Mouse (Mus musculus): Measurements from ENCODE around the gene Nell1. TPM values are rescaled to one million over a fixed set of nuclear protein-coding genes. Genes with fewer than 3 reads are reported as not detected.

Gene Nell1
- total RNA-seq, 2 experiments from 2014 or later, result 0.10 to 0.60 TPM

DNA sequence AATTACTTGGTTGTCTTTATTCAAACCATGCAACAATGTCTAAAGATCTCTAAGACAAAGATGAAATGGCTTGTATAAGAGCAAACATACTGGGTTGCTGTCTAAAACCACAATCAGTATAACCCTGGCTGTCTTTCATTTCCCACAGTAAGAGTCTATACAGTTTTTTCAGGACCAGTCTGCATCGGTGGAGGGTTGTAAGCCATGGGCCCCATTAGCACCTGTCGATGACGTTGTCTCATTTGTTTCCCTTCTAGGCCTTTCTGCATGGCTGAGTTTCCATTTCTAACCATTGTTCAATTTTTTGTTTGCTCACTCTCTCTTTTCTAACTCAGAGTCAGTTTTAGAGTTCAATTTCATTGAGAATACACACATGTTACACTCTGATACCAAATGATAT, 540.2 kb downstream of the Nell1 start:
- DNase-seq (ENCODE audit: low spot score in 2 of 2), result no peak

GRCm38 (mm10) chr7:50516681-50517080, 542.0 kb downstream of the Nell1 start:
- DNase-seq (ENCODE audit: low spot score in 2 of 2), result no peak

DNA sequence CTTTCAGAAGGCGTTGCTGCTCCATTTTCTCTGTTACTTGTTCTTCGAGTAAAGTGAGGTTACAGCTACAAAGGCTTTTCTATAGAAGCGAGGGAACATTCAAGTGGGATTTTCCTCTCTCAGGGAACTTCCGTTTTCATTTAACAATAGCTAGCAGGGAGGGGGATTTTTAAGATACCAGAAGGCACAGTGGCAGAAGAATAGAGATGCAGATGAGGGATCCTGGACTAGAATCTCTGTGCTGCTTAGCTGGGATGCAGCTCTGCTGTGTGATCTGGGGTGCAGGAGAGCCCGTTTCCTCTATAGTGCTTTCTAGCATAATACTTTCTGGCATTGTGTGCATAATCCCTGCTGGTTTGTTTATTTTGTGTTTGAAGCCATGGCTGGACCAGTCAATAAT, 568.7 kb downstream of the Nell1 start:
- DNase-seq (ENCODE audit: low spot score in 2 of 2), result no peak

DNA sequence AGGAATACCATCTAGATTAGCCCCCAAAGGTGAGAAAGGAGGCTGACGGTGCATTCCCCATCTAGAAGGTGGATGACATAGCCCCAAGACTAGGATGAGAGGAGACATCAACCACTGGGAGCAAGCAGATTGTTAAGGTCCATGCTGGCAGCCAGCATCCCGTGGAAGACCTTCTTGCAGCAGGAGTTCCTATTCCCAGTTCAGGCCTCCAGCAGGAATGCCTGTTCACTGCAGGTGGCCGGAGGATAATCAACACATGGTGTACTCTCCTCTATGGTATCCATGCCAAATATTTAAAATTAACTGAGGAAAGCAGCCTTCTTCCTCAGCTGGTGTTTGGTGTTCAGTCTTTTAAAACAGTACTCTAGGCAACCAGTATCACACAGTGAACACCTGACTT, 574.9 kb downstream of the Nell1 start:
- no peak for DNase-seq (ENCODE audit: low spot score in 2 of 2)

GRCm38 (mm10) chr7:50551426-50551825, 576.8 kb downstream of the Nell1 start:
- DNase-seq (ENCODE audit: low spot score in 2 of 2), result no peak

DNA sequence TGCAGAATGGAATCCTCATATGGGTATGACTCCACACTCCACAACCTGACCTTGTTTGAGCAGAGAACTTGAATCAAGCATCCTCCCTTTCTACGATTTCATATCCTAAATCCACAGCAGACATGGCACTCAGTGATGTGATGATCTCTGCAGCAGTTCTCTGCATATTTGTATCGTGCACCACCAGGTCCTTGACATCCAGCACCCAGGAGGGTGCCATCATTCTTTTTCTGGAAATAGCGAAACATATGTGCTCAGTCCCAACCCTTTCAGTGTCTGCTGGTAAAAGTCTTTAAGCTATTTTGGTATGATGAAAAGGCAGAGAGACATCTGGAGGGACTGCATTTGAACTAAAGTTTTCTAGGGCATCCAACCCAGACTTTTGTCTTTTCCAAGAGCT, 588.0 kb downstream of the Nell1 start:
- DNase-seq (ENCODE audit: low spot score in 2 of 2), result no peak

- DNase-seq (ENCODE audit: low spot score in 2 of 2), result no peak
Observed at GRCm38 (mm10) chr7:50573841-50574240, 599.2 kb downstream of the Nell1 start.

- no peak for DNase-seq (ENCODE audit: low spot score in 2 of 2)
Observed at GRCm38 (mm10) chr7:50588642-50589424, 614.2 kb downstream of the Nell1 start.

GRCm38 (mm10) chr7:50598890-50599289, 624.2 kb downstream of the Nell1 start, which contains the start of gene 4933405O20Rik:
Gene 4933405O20Rik, plus strand, starts transcription at chr7:50599190.
- DNase-seq (ENCODE audit: low spot score in 2 of 2), result no peak

GRCm38 (mm10) chr7:50614101-50614500, 639.4 kb downstream of the Nell1 start:
- DNase-seq (ENCODE audit: low spot score in 2 of 2), result no peak

GRCm38 (mm10) chr7:50629186-50629585, 654.5 kb downstream of the Nell1 start:
- DNase-seq (ENCODE audit: low spot score in 2 of 2), result no peak

DNA sequence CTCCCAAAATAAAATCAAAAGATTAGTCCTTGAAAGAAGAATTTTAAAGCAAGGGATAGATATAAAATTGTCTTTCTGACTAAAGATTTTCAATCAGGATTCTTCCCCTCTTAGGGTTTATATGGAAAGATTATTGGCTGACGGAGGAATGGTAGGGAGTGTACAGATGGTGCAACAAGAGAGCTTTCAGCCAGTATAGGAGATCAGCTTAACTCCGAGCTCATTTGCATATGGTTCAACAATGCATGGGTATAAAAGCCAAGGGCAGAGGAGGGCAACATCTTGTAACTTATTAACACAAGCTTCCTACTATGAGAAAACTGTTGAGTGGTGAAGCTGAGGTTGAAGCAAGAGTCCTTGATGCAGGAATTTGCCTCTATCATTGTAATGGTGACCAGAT, 658.5 kb downstream of the Nell1 start:
- DNase-seq (ENCODE audit: low spot score in 2 of 2), result no peak

GRCm38 (mm10) chr7:50672266-50672665, 697.6 kb downstream of the Nell1 start:
- DNase-seq (ENCODE audit: low spot score in 2 of 2), result no peak

DNA sequence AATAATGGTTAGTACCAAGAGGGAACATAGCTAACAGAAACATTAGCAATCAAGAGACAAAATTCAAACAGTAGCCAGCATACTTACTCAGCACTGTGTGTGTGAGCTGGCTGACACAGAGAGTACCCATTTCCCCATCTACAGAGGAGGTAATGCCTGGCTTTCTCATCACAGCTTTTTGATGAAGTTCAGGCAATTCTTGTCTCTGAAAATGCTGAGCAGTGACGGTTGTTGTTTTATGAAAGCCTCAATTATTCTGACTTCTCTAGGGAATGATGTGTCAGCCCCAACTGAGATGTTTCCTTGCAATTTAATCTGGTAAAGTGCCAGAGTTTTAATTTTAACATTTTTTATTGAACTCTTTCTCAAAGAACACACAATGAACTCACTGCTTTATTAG, 700.8 kb downstream of the Nell1 start:
- DNase-seq (ENCODE audit: low spot score in 2 of 2), result no peak

GRCm38 (mm10) chr7:50677511-50677910, 702.8 kb downstream of the Nell1 start:
- DNase-seq (ENCODE audit: low spot score in 2 of 2), result no peak

- no peak for DNase-seq (ENCODE audit: low spot score in 2 of 2)
Observed at GRCm38 (mm10) chr7:50686337-50686736, 711.7 kb downstream of the Nell1 start.

DNA sequence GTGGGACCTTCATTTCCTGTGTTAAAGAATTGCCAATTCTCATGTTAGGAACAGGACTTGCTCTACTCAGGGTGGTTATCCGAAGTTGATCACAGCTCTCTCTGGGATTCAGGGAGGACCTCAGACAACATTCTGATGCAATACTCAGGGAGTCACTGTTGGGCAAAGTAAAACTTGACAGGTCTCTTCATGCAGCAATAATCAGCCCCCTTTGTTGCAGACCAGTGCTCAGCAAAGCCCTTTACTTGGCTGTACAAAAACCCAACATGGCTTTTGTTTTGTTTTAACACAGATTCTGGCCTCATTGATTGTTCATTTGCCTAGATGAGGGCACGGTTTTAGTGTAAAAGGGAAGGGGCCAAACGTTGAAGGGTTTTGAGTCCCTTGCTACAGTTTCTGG, 750.5 kb downstream of the Nell1 start:
- DNase-seq (ENCODE audit: low spot score in 2 of 2), result no peak

DNA sequence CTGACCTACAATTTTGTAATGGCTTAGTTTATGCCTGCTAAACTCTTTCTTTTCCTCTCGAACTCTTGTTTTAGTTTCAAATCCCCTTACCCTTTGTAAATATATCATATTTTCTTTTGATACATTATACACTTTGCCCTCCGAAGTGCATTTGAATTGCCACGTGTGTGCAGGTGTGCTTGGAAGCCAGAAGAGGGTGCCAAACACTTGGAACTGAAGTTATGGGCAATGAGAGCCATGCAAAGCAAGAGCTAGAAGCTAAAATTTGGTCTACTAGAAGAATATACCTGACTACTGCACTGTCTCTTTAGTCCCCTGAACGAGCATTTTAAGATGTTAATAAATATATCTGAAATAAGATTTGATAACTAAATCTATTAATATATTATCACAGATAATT, 756.3 kb downstream of the Nell1 start:
- DNase-seq (ENCODE audit: low spot score in 2 of 2), result no peak

DNA sequence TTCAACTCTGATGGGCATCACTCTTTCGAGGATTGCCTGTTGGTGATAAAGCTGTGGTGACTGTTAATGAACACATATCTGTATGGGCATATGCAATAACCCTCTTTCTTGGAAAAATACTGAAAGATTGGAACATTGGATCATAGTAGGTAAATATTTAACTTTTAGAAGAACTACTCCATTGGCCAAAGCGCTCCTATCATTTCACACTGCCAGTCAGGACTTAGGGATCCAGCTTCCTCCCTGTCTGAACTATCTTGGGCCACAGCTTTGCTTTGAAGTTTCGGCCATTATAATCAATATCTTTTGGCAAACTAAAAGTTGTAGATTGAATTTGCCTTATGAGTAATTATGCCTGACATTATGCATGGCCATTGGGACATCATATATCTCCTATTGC, 780.9 kb downstream of the Nell1 start:
- no peak for DNase-seq (ENCODE audit: low spot score in 2 of 2)

DNA sequence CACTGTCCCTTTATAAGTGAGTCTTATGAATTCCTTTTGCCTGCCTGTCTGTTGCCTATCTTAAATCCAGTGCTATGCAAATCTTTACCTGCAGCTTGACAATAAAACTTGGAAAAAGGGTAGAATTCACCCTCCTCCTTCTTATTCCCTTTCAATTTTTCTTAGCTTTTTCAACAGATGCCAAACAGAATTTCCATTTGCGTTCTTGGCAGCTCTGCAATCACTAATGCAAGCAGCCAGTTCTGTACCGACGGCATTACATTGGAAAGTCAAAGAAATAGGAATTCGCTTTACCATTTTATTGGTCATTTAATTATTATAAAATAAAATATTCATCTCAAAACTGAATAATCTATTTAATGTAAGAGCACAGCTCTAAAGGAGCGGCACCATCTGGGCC, 781.7 kb downstream of the Nell1 start:
- no peak for DNase-seq (ENCODE audit: low spot score in 2 of 2)

- DNase-seq (ENCODE audit: low spot score in 2 of 2), result no peak
Observed at GRCm38 (mm10) chr7:50773516-50773915, 798.9 kb downstream of the Nell1 start.

- DNase-seq (ENCODE audit: low spot score in 2 of 2), result no peak
Observed at GRCm38 (mm10) chr7:50781105-50781504, 806.4 kb downstream of the Nell1 start.

GRCm38 (mm10) chr7:50783652-50784051, 809.0 kb downstream of the Nell1 start:
- no peak for DNase-seq (ENCODE audit: low spot score in 2 of 2)
